Mouse (Mus musculus) small intestine, adult 2 months (tissue): ENCODE results near the gene Spata22.
"Not testable (repeated sequence)": the region's sequence is repeated elsewhere in the genome, so short reads cannot be mapped to it uniquely, and the experiment has no call there.

Source experiments
- CTCF ChIP-seq: fragments of 200-500 bp; IDR thresholded peaks from 2 replicates; pipeline ENCODE4 v1.5.1; 2012; ENCODE audit warnings: low read depth, mild to moderate bottlenecking, control low read depth, inconsistent platforms, low read length, moderate library complexity, mixed read lengths; ENCODE audit not compliant: insufficient replicate concordance, insufficient read length; ENCODE audit errors: extremely low read depth
- POLR2A ChIP-seq: fragments of 200-500 bp; IDR thresholded peaks from 2 replicates; pipeline ENCODE4 v1.6.1; 2012; ENCODE audit warnings: low read depth, mild to moderate bottlenecking, control low read depth, inconsistent platforms, low read length, moderate library complexity

DNA sequence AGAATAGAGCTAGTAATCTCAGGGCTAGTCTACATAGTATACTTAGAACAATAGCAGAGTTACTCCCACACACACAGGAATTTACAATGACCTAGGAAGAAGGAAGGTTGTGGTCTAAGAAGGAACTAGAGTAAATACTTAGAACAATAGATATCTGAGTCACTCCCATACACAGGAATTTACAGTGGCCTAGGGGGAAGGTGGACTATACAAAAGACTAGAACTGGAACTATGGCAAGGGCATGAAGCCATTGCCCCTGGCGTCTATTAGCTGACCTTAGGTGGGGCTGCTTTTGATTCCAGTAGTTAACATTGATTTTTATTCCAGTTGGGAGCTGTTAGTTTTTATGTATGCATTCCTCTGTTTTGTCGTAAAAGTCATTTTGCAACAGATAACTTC, 11.0 kb upstream of the Spata22 start:
- not testable (repeated sequence) for TF ChIP-seq POLR2A, CTCF
